Mouse (Mus musculus) liver, embryonic 15.5 days (tissue): ENCODE results near the gene Lif. TPM values are rescaled to one million over a fixed set of nuclear protein-coding genes. Genes with fewer than 3 reads are reported as not detected.

Experiments
- ATAC-seq: fragments of 200-750 bp; cut with Nextera tagmentation; 2 replicates; pipeline ENCODE4 v1.8.0; 2017; ENCODE audit warnings: moderate number of reproducible peaks, mild to moderate bottlenecking, moderate library complexity; ENCODE audit not compliant: insufficient read depth
- H3K27ac ChIP-seq: fragments of 300-500 bp; sonication (generic); replicated peaks from 2 replicates; pipeline ENCODE4 v1.5.1; 2015; ENCODE audit warnings: mild to moderate bottlenecking, inconsistent platforms
- H3K27me3 ChIP-seq: fragments of 300-500 bp; sonication (generic); 2 replicates; pipeline ENCODE4 v1.6.1; 2015; ENCODE audit warnings: mild to moderate bottlenecking, inconsistent platforms
- H3K36me3 ChIP-seq: fragments of 300-500 bp; sonication (generic); replicated peaks from 2 replicates; pipeline ENCODE4 v1.6.1; 2015; ENCODE audit warnings: moderate library complexity, mild to moderate bottlenecking, inconsistent platforms
- H3K4me1 ChIP-seq: fragments of 300-500 bp; sonication (generic); replicated peaks from 2 replicates; pipeline ENCODE4 v1.6.1; 2015; ENCODE audit warnings: inconsistent platforms
- H3K4me2 ChIP-seq: fragments of 300-500 bp; sonication (generic); 2 replicates; pipeline ENCODE4 v1.6.1; 2015; ENCODE audit warnings: moderate library complexity, mild to moderate bottlenecking, inconsistent platforms
- H3K4me3 ChIP-seq: fragments of 300-500 bp; sonication (generic); replicated peaks from 2 replicates; pipeline ENCODE4 v1.5.1; 2015; ENCODE audit warnings: mild to moderate bottlenecking, inconsistent platforms
- H3K9ac ChIP-seq: fragments of 300-500 bp; sonication (generic); 2 replicates; pipeline ENCODE4 v1.6.1; 2015; ENCODE audit warnings: moderate library complexity, mild to moderate bottlenecking, inconsistent platforms
- H3K9me3 ChIP-seq: fragments of 300-500 bp; sonication (generic); replicated peaks from 2 replicates; pipeline ENCODE4 v1.6.1; 2016; ENCODE audit warnings: inconsistent platforms
- WGBS: fragments of 180-500 bp; shearing (Covaris S2); methylation state at CpG from one replicate; pipeline ENCODE4 v1.1.7; 2015; ENCODE audit warnings: mixed read lengths; ENCODE audit not compliant: insufficient replicate concordance; 5-methylcytosine and 5-hydroxymethylcytosine counted together
- polyA plus RNA-seq: library from polyadenylated mRNA; unstranded; fragments of >200 nt; fragmentation: Nextera tagmentation; extraction: Ambion mirVana; gene quantifications from 2 replicates; pipeline ENCODE4 v1.2.1, GENCODE M21; 2015

Gene Lif
- polyA plus RNA-seq, 1 experiment from 2014 or later, result not detected

- Histone ChIP-seq H3K9ac (no peak overlapping the region), H3K4me2 (no peak overlapping the region), H3K36me3 (no peaks in the 10 kb centered on the region), H3K27me3 (peaks cover 5% of the 10 kb centered on the region; the same call in 1 of the 2 replicates), H3K27ac (no peak overlapping the region), H3K4me3 (no peak overlapping the region), H3K9me3 (no peaks in the 10 kb centered on the region), H3K4me1 (no peaks in the 10 kb centered on the region)
- ATAC-seq, result no peak
- WGBS, result 57% methylated on average over 4 of the region's 4 CpGs
Observed at GRCm38 (mm10) chr11:4312180-4312579, 54.8 kb downstream of the Lif start.

- H3K9ac ChIP-seq, result no peak overlapping the region
- ATAC-seq, result no peak
- H3K4me2 ChIP-seq, result no peak overlapping the region
- no peak overlapping the region for H3K27ac ChIP-seq
- H3K36me3 ChIP-seq, result no peaks in the 10 kb centered on the region
- WGBS, result 50% methylated on average over 5 of the region's 5 CpGs
- H3K4me1 ChIP-seq, result no peaks in the 10 kb centered on the region
- H3K9me3 ChIP-seq, result no peaks in the 10 kb centered on the region
- H3K4me3 ChIP-seq, result no peak overlapping the region
- no peaks in the 10 kb centered on the region for H3K27me3 ChIP-seq
Observed at GRCm38 (mm10) chr11:4317287-4317686, 59.9 kb downstream of the Lif start.

- H3K9me3 ChIP-seq, result no peaks in the 10 kb centered on the region
- no peak overlapping the region for H3K4me3 ChIP-seq
- no peaks in the 10 kb centered on the region for H3K36me3 ChIP-seq
- ATAC-seq, result no peak
- H3K27me3 ChIP-seq, result no peaks in the 10 kb centered on the region
- H3K4me2 ChIP-seq, result no peak overlapping the region
- 32% methylated on average over 3 of the region's 3 CpGs for WGBS
- no peak overlapping the region for H3K27ac ChIP-seq
- H3K4me1 ChIP-seq, result no peaks in the 10 kb centered on the region
- no peak overlapping the region for H3K9ac ChIP-seq
Observed at GRCm38 (mm10) chr11:4318011-4318410, 60.7 kb downstream of the Lif start.

GRCm38 (mm10) chr11:4319212-4319955, 62.0 kb downstream of the Lif start:
- 63% methylated on average over 14 of the region's 14 CpGs for WGBS
- Histone ChIP-seq H3K36me3 (no peaks in the 10 kb centered on the region), H3K9ac (no peak overlapping the region), H3K4me1 (no peaks in the 10 kb centered on the region), H3K27ac (no peak overlapping the region), H3K27me3 (no peaks in the 10 kb centered on the region), H3K9me3 (no peaks in the 10 kb centered on the region), H3K4me2 (no peak overlapping the region), H3K4me3 (no peak overlapping the region)
- no peak for ATAC-seq

GRCm38 (mm10) chr11:4320876-4321275, 63.5 kb downstream of the Lif start:
- no peaks in the 10 kb centered on the region for H3K9me3 ChIP-seq
- ATAC-seq, result no peak
- H3K4me2 ChIP-seq, result no peak overlapping the region
- no peaks in the 10 kb centered on the region for H3K27me3 ChIP-seq
- H3K4me3 ChIP-seq, result no peak overlapping the region
- 71% methylated on average over 4 of the region's 4 CpGs for WGBS
- H3K36me3 ChIP-seq, result no peaks in the 10 kb centered on the region
- no peak overlapping the region for H3K9ac ChIP-seq
- no peak overlapping the region for H3K27ac ChIP-seq
- H3K4me1 ChIP-seq, result no peaks in the 10 kb centered on the region

Other genes starting within 250 kb of the Lif start
- 3.6 and 5.1 TPM in 2 replicates for gene Sec14l4, start 226.1 kb upstream of the Lif start, polyA plus RNA-seq
- gene Sec14l3, start 192.7 kb upstream of the Lif start, polyA plus RNA-seq, result not detected in 2 replicates
- 20.4 and 23.2 TPM in 2 replicates for gene Mtfp1, start 162.1 kb upstream of the Lif start, polyA plus RNA-seq
- 9.1 and 11.0 TPM in 2 replicates for gene Sec14l2, start 134.1 kb upstream of the Lif start, polyA plus RNA-seq
- gene Rnf215, start 122.4 kb upstream of the Lif start, polyA plus RNA-seq, result 5.0 and 5.9 TPM in 2 replicates
- 0.47 and 0.76 TPM in 2 replicates for gene Ccdc157, start 97.3 kb upstream of the Lif start, polyA plus RNA-seq
- 19.3 and 19.4 TPM in 2 replicates for gene Sf3a1, start 97.2 kb upstream of the Lif start, polyA plus RNA-seq
- 7.0 TPM in 2 replicates for gene Tbc1d10a, start 70.8 kb upstream of the Lif start, polyA plus RNA-seq
- 1.5 TPM in 2 replicates for gene Castor1, start 39.3 kb upstream of the Lif start, polyA plus RNA-seq
- 0.50 TPM in 2 replicates for gene Osm, start 21.1 kb upstream of the Lif start, polyA plus RNA-seq
- gene Hormad2, start 183.5 kb downstream of the Lif start, polyA plus RNA-seq, result 0.18 and 0.20 TPM in 2 replicates